Comparison of ENCODE assay signal across 17 mouse cellular contexts in the genomic region with DNA sequence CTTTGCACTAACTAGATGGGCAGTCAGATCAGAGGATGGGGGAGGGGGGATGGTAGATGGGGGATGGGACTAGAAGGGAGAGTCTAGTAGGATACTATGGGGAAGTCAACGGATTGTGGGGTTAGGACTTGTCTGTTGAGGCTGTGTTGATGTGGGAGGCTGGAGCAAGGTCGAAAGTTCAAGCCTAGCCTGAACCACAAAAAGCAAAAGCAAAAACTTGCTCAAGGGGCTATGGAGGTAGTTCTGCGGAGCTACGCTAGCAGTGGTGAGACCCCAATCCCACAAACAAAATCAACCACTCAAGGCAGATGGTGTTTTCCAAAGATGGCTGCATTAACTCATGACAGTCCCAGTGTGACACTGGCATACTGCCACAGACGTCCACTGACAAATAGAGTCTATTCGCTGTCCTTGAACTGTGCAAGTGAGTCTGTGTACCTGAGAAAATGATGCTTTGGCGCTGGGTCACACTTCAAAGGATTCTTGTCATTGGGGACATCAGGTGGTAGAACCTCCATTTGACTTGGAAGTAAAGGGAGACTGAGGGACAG. TPM values are rescaled to one million over a fixed set of nuclear protein-coding genes. Genes with fewer than 3 reads are reported as not detected.
"Had no signal": no experiment of that assay in that cellular context is flagged by ENCODE, and none has a peak within 500 bp of the region (broad histone marks: within the 10 kb centered on the region; RNA-seq: fewer than 3 reads in every experiment).

No protein-coding gene starts in this region.

- H3K27ac ChIP-seq: limb, embryonic 13.5 days; liver, embryonic 14.5 days; midbrain, embryonic 12.5 days; neural tube, embryonic 12.5 days; stomach, embryonic 15.5 days had no signal

- H3K4me1 ChIP-seq: stomach, embryonic 15.5 days had no signal

- H3K9me3 ChIP-seq: limb, embryonic 13.5 days; midbrain, embryonic 12.5 days; neural tube, embryonic 12.5 days; stomach, embryonic 15.5 days had no signal

- H3K4me3 ChIP-seq: limb, embryonic 13.5 days; midbrain, embryonic 12.5 days; neural tube, embryonic 12.5 days; stomach, embryonic 15.5 days had no signal

- H3K4me2 ChIP-seq: limb, embryonic 13.5 days; midbrain, embryonic 12.5 days; neural tube, embryonic 12.5 days; stomach, embryonic 15.5 days had no signal

- H3K36me3 ChIP-seq: limb, embryonic 13.5 days; midbrain, embryonic 12.5 days; neural tube, embryonic 12.5 days; stomach, embryonic 15.5 days had no signal

- H3K9ac ChIP-seq: limb, embryonic 13.5 days; liver, embryonic 14.5 days; midbrain, embryonic 12.5 days; neural tube, embryonic 12.5 days; stomach, embryonic 15.5 days had no signal

- DNase-seq: kidney, adult 8-10 months; kidney, postnatal 25 days; layer of hippocampus, adult 9-11 months; layer of hippocampus, postnatal 36 days; lung, adult 18-20 months; right cerebral cortex, postnatal 4 days; spleen, adult 18-20 months; thymus, adult 2 months; thymus, postnatal 36 days had no signal

- H3K27me3 ChIP-seq: limb, embryonic 13.5 days; midbrain, embryonic 12.5 days; neural tube, embryonic 12.5 days; stomach, embryonic 15.5 days had no signal

RNA-seq across cellular contexts. Expression of a gene that starts 41.0 kb away (rescaled TPM):
- total RNA-seq: megakaryocyte progenitor cell, adult 5-6 weeks; monocyte, adult 5-6 weeks; neutrophil, adult 5-6 weeks had no signal
